Mouse (Mus musculus) cerebellum, adult 2 months (tissue): ENCODE data around the gene Sdk2. TPM values are rescaled to one million over a fixed set of nuclear protein-coding genes. Genes with fewer than 3 reads are reported as not detected.

Source experiments
- DNase-seq, 2 experiments: peaks; one replicate each; pipeline ENCODE4 v3.0.0; 2021
- H3K27ac ChIP-seq: fragments of 200-500 bp; 2 replicates; pipeline ENCODE4 v1.5.1; 2012; ENCODE audit warnings: low read length, control low read depth, inconsistent platforms; ENCODE audit not compliant: insufficient read depth
- H3K27me3 ChIP-seq: fragments of 200-500 bp; 2 replicates; pipeline ENCODE4 v1.6.1; 2012; ENCODE audit warnings: inconsistent platforms, mild to moderate bottlenecking, low read length, moderate library complexity; ENCODE audit not compliant: control insufficient read depth, insufficient read depth
- H3K4me1 ChIP-seq: fragments of 200-500 bp; 2 replicates; pipeline ENCODE4 v1.6.1; 2011; ENCODE audit warnings: low read length; ENCODE audit not compliant: control insufficient read depth, insufficient read depth
- H3K4me3 ChIP-seq: fragments of 200-500 bp; replicated peaks from 2 replicates; pipeline ENCODE3; 2011; ENCODE audit warnings: mild to moderate bottlenecking, low read depth, low read length, control low read depth; ENCODE audit not compliant: insufficient read depth
- CTCF ChIP-seq: fragments of 200-500 bp; IDR thresholded peaks from 2 replicates; pipeline ENCODE4 v1.5.1; 2011; ENCODE audit warnings: low read depth, mild to moderate bottlenecking, control low read depth, low read length, moderate library complexity, borderline replicate concordance; ENCODE audit not compliant: insufficient read depth
- POLR2A ChIP-seq: fragments of 200-500 bp; IDR thresholded peaks from 2 replicates; pipeline ENCODE4 v1.6.1; 2011; ENCODE audit warnings: low read length, control low read depth, borderline replicate concordance; ENCODE audit not compliant: insufficient read depth
- WGBS: fragments of 180-500 bp; shearing (Covaris S2); methylation state at CpG from one replicate; pipeline ENCODE4 v1.1.7; 2018; 5-methylcytosine and 5-hydroxymethylcytosine counted together
- polyA plus RNA-seq: library from polyadenylated mRNA; depleted of rRNA; stranded (reverse); fragments of >200 nt; gene quantifications from 2 replicates; pipeline ENCODE4 v1.2.3, GENCODE M21; 2012

Gene Sdk2
- polyA plus RNA-seq, 1 experiment, result 3.1 TPM

DNA sequence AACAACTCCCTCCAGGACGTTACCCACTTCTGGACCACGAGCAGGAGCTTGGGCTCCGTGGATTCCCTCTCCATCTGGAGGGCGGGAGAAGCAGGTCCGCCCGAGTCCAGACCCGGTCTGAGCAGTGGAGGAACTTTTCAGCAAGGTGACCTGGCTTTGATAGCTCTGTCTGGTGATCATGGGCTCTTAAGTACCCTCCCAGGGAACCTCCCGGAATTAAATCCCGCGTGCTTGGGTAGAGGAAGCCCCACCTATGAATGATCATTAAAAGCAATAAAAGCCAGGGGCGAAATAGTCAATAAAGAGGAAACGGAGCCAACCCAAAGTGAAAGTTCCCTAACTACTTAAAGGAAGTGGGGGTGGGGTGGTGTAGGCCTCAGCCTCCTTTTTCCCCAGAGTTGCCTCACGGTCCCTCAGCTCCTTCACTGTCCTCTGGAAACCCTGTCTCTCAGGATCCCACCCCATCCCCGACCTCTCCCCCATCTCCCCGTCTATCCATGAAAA lies 314.6 kb downstream of the Sdk2 start:
- Histone ChIP-seq H3K4me3 (peak overlapping the region; percentile 51), H3K4me1 (no peaks in the 10 kb centered on the region), H3K27ac (no peak overlapping the region), H3K27me3 (no peaks in the 10 kb centered on the region)
- DNase-seq, result no peak
- WGBS, result 43% methylated on average over 15 of the region's 15 CpGs
- TF ChIP-seq POLR2A (no peak), CTCF (no peak)

DNA sequence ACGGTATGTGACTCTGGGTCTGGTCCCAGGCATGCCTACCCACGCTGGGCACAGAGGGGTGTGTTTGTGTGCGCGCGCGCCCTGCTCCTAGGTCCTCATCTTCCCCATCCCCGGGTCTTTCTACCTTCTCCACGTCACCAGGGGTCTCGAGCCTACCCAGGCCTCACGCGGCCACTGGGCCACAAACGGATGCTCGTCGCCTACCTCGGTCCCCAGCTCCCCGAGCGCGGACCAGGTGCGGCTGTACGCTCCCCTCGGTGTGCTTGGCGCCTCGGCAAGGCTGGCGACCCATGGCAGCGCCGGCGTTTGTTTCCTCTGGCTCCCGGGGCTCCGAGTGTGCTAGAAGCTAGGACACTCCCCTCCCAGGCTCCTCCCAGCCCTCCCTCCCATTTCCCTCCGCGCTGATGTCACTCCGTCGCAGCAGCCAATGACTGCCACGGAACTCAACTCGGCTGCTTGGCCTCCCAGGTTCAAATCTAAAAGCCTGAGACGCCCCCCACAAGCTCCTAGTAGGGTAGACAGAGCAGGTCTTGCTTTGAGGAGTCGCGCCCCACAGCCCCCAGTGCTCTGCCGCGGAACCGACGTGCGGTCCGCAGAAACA lies 315.3 kb downstream of the Sdk2 start, which contains the start of gene Cdc42ep4:
Gene Cdc42ep4 (minus strand): TSS at position 398 of the 601 bp plus-strand sequence.
- WGBS, result under 1% methylated on average over 44 of the region's 44 CpGs
- TF ChIP-seq CTCF (no peak), POLR2A (no peak)
- H3K27ac ChIP-seq, result peak within 1 kb of the TSS; percentile 2; the same call in 1 of the 2 replicates
- peak; percentile 58 to 67 for DNase-seq
- peak within 1 kb of the TSS; percentile 51 for H3K4me3 ChIP-seq
- no peaks in the 10 kb centered on the region for H3K4me1 ChIP-seq
- H3K27me3 ChIP-seq, result no peaks in the 10 kb centered on the region

DNA sequence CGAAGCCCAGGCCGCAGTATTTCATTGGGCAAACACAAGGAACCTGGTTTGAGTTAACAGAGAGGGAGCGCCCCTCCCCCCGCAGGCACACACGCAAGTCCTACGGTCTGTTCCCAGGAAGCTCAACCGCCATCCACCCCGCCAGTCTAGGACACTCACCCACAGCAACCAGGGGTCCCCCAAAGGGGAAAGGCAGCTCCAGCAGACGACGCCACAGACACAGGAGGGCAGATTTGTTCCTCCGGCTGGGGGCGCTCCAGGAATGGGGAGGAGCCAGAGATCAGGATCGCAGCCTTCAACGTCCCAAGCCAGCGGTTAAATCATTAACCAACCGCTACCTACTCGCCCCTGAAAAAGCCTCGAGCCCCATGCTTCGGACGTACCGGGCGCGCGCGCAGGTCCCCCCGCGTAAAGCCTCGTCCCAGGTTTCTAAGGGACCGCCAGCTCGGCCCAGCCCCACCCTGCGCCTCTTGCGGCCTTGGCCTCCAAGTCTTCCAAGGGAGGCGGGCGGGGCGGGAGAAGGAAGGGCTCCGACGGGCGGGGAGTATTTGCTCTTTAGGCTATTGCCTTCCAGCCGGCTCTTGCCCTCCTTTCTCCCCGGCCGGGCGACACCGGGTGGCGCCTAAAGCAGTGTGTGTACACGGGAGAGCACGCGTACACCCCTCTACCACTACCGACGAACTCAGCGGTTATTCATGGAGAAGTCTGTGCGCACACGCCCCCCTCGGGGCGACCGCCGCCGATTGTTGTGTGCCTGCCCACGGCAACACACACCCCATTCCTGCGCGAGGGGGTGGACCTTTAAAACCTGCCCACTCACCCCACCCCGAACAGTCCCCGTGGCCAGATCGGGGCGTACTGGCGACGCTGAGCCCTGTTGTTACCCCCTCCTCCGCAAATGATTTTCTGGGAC lies 316.0 kb downstream of the Sdk2 start:
- H3K4me3 ChIP-seq, result peak overlapping the region; percentile 51
- H3K27me3 ChIP-seq, result no peaks in the 10 kb centered on the region
- no peaks in the 10 kb centered on the region for H3K4me1 ChIP-seq
- peak overlapping the region; percentile 2; the same call in 1 of the 2 replicates for H3K27ac ChIP-seq
- DNase-seq, result peak; percentile 30 to 42
- WGBS, result 2% methylated on average over 67 of the region's 67 CpGs
- TF ChIP-seq POLR2A (no peak), CTCF (0 out of 2 replicates have a peak, but pooled peaks have one; percentile 13)

DNA sequence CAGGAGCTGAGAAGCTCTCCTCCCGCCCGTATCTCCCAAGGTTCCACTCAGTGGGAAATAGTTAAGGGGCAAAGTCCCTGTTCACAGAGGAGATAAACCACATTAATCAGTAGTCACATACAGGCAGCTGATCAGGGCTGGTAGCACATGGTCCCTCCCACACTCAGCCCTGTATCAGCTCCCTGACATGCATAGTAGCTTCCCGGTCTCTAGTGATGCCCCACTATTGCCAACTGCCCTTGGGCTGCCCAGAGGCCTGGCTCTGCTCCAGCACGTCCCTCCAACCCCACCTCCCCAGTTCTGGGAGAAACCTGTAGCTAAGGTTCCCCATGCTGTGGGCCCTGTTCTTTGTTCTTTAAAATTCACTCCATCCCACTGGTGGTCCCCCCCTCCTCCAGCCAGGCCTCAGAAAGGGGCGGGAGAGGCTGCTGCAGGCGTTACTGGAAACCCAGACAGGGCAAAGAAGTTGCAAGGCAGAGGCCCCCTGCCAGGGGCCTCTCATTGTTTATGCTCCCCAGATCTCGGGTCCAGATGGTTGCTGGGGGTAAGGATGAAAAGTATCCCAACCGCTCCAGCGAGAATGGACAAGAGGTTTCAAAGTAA lies 317.0 kb downstream of the Sdk2 start:
- WGBS, result 35% methylated on average over 9 of the region's 9 CpGs
- Histone ChIP-seq H3K27ac (peak overlapping the region; percentile 16; the same call in 1 of the 2 replicates), H3K4me1 (no peaks in the 10 kb centered on the region), H3K27me3 (no peaks in the 10 kb centered on the region), H3K4me3 (peak overlapping the region; percentile 30)
- no peak for DNase-seq
- TF ChIP-seq CTCF (no peak), POLR2A (no peak)

DNA sequence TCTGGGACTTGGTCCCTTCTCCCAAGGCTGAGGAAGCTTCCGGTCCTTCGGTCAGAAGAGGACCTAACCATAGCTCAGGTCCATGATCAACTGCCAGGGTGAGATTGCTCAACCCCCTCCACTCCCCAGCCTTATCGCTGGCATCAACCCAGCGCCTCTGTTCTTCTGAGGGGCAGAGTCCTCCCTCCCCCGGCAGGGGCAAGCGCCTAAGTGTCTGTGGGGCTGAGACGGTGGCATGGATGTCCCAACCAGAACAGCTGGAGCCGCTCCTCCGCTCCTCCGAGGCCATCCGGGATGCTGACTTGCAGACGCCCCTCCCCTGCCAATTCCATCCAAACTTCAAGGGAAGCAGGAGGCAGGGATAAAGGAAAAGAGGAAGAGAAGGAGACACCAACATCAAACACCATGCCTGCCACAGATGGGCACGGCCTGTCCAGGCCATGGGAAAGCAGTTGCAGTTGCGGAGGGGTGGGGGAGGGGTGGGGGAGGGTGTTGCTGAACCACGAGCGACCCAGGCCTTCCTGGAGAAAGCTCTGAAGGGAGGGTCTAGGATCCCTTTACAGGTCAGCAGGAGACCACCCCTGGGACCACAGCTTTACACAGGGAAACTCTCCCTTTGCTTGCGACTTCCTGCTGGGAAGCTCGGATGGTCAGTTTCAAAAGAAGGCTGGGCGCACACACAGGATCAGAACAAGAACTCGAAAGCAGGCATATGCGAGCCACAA lies 317.9 kb downstream of the Sdk2 start:
- Histone ChIP-seq H3K27ac (no peak overlapping the region), H3K4me3 (no peak overlapping the region)
- 47% methylated on average over 21 of the region's 21 CpGs for WGBS

DNA sequence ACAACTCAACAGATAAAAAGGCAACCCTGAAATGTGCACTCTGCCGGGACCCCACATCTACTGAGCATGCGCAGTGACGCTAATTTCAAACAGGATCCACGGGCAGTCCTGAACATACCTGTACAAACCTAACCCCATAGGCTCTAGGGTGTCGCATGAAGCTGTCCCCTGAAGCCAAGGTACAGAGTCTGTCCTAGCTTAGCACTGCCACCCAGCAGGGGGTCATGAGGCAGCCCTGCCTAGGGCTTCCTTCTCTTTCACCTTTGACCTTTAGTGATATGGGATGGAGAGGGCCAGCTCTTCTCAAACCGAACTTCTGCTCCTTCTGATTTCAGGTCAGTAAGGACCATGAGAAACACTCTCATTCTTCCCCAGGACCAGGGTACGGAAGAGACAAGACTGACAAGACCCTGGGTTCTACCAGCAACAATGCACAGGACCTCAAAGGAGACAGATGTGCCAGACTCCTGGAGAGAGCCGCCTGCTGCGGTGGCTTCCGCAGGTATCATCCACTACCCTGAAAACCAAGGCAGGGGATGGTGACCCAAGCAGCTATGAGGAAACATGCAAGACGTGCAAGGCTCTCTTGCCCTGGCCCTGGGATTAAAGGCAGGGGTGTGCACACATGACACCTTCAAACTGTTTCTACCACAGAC lies 319.0 kb downstream of the Sdk2 start:
- no peak for DNase-seq
- no peak for TF ChIP-seq CTCF
- no peak for TF ChIP-seq POLR2A
- Histone ChIP-seq H3K4me1 (no peaks in the 10 kb centered on the region), H3K27me3 (no peaks in the 10 kb centered on the region), H3K27ac (no peak overlapping the region), H3K4me3 (no peak overlapping the region)
- 88% methylated on average over 11 of the region's 11 CpGs for WGBS

More for the DNA sequence above, 317.9 kb downstream of the Sdk2 start:
- Histone ChIP-seq H3K4me1 (no peaks in the 10 kb centered on the region), H3K27me3 (no peaks in the 10 kb centered on the region)
- no peak for DNase-seq
- no peak for TF ChIP-seq POLR2A
- no peak for TF ChIP-seq CTCF

DNA sequence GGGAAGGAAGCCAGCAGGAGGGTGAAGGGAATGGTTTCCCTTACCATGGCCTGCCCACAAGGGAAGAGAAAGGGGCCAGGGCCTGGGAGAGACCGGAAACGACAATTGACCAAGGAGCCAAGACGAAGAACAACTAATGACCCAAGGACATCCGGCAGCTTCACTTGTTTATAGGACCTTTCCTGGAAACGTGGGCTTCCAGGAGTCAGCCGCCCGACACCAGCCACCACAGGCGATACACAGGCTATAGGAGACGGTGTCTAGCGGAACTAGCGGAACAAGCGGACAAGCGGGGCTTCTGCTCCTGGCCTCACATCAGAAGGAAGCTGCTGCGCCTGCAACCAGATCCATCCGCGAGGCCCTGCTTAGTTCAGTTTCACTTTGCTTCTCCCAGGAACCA lies 319.8 kb downstream of the Sdk2 start:
- Histone ChIP-seq H3K4me1 (no peaks in the 10 kb centered on the region), H3K27me3 (no peaks in the 10 kb centered on the region), H3K4me3 (no peak overlapping the region), H3K27ac (no peak overlapping the region)
- no peak for DNase-seq
- 89% methylated on average over 16 of the region's 16 CpGs for WGBS
- no peak for TF ChIP-seq POLR2A
- no peak for TF ChIP-seq CTCF
